Mouse (Mus musculus) lung, adult 2 months (tissue): ENCODE results near the gene Ajap1.

Experiments used
- CTCF ChIP-seq: fragments of 200-500 bp; IDR thresholded peaks from 2 replicates; pipeline ENCODE4 v1.5.1; 2011; ENCODE audit warnings: mild to moderate bottlenecking, low read length, control low read depth; ENCODE audit not compliant: insufficient read depth
- POLR2A ChIP-seq: fragments of 200-500 bp; IDR thresholded peaks from 2 replicates; pipeline ENCODE4 v1.6.1; 2011; ENCODE audit warnings: low read depth, mild to moderate bottlenecking, control low read depth, low read length, borderline replicate concordance; ENCODE audit errors: extremely low read depth

- TF ChIP-seq CTCF, result peak; percentile 43; the same call in 1 of the 2 replicates
- no peak for TF ChIP-seq POLR2A
Observed at GRCm38 (mm10) chr4:153484392-153484791, 1.8 kb upstream of the Ajap1 start.
